Mouse (Mus musculus) c-Kit-negative CD71-positive TER-119-positive erythroid progenitor cells, embryonic 14.5 days (primary cell): Measurements from ENCODE around the gene Pip4k2b.

ENCODE experiments used
- DNase-seq: peaks from one replicate; pipeline ENCODE4 v3.0.0-alpha.2; 2013; ENCODE audit warnings: low read depth, low spot score

Gene Pip4k2b

GRCm38 (mm10) chr11:97695712-97696401 lies 48.6 kb downstream of the Pip4k2b start:
- DNase-seq = no peak

GRCm38 (mm10) chr11:97694921-97695711 lies 49.4 kb downstream of the Pip4k2b start:
- no peak for DNase-seq

- no peak for DNase-seq
Observed at GRCm38 (mm10) chr11:97694435-97694834, 50.1 kb downstream of the Pip4k2b start.

- DNase-seq = peak; percentile 24
Observed at GRCm38 (mm10) chr11:97689861-97690260, 54.6 kb downstream of the Pip4k2b start.

GRCm38 (mm10) chr11:97687061-97687460 lies 57.4 kb downstream of the Pip4k2b start:
- DNase-seq = no peak

- DNase-seq = no peak
Observed at GRCm38 (mm10) chr11:97686322-97686908, 58.1 kb downstream of the Pip4k2b start.

GRCm38 (mm10) chr11:97685613-97686321 lies 58.7 kb downstream of the Pip4k2b start, which contains the start of gene Cisd3:
Cisd3 (plus strand) TSS chr11:97685826.
- DNase-seq = no peak

- DNase-seq = no peak
Observed at GRCm38 (mm10) chr11:97684766-97685165, 59.7 kb downstream of the Pip4k2b start.

GRCm38 (mm10) chr11:97684063-97684680 lies 60.3 kb downstream of the Pip4k2b start:
- DNase-seq = no peak

- DNase-seq = no peak
Observed at GRCm38 (mm10) chr11:97682504-97683055, 61.9 kb downstream of the Pip4k2b start.

GRCm38 (mm10) chr11:97680430-97680829 lies 64.1 kb downstream of the Pip4k2b start:
- no peak for DNase-seq

GRCm38 (mm10) chr11:97678301-97678700 lies 66.2 kb downstream of the Pip4k2b start:
- no peak for DNase-seq

GRCm38 (mm10) chr11:97677842-97678241 lies 66.7 kb downstream of the Pip4k2b start:
- DNase-seq = no peak

- no peak for DNase-seq
Observed at GRCm38 (mm10) chr11:97677381-97677780, 67.1 kb downstream of the Pip4k2b start.

GRCm38 (mm10) chr11:97676050-97676754 lies 68.3 kb downstream of the Pip4k2b start:
- no peak for DNase-seq

- DNase-seq = no peak
Observed at GRCm38 (mm10) chr11:97673148-97673547, 71.4 kb downstream of the Pip4k2b start.

GRCm38 (mm10) chr11:97671177-97671527 lies 73.4 kb downstream of the Pip4k2b start:
- no peak for DNase-seq

GRCm38 (mm10) chr11:97670234-97671176 lies 74.0 kb downstream of the Pip4k2b start:
- DNase-seq = no peak

- DNase-seq = no peak
Observed at GRCm38 (mm10) chr11:97669829-97670228, 74.7 kb downstream of the Pip4k2b start.
